Mouse (Mus musculus) R1 (cell line): ENCODE measurements around the gene Sccpdh.

Source experiments
- DNase-seq: peaks from one replicate; pipeline ENCODE4 v3.0.0-alpha.2; 2018; ENCODE audit warnings: low read depth, low spot score

Gene Sccpdh

GRCm38 (mm10) chr1:179668013-179668805, at the start of gene Sccpdh:
Sccpdh (plus strand) TSS chr1:179668210.
- DNase-seq = peak; percentile 71

GRCm38 (mm10) chr1:179622665-179623064, 45.3 kb upstream of the Sccpdh start:
- DNase-seq = no peak

GRCm38 (mm10) chr1:179623657-179624056, 44.4 kb upstream of the Sccpdh start:
- DNase-seq = peak; percentile 64

- DNase-seq = peak; percentile 71
These were observed 43.7 kb upstream of the Sccpdh start for GRCm38 (mm10) chr1:179624354-179624753.

DNA sequence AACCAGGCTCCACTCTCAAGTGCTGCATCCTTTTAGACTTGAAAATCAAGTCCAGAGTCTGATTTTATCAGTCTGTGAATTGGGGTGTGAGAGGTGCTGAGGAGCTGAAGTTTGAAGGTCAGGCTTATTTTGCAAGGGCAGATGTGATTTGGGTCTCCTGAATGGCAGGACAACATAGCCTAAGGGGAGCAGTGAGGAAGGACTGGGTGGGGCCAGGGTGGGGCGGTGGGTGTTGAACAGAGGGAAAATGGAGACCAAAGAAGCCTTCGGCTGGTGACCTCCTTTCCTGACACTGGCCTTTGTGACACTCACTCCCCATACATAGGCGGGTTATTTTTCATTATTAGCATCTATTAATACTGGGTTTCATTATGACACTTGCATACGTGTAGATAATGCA, 40.2 kb upstream of the Sccpdh start:
- no peak for DNase-seq

DNA sequence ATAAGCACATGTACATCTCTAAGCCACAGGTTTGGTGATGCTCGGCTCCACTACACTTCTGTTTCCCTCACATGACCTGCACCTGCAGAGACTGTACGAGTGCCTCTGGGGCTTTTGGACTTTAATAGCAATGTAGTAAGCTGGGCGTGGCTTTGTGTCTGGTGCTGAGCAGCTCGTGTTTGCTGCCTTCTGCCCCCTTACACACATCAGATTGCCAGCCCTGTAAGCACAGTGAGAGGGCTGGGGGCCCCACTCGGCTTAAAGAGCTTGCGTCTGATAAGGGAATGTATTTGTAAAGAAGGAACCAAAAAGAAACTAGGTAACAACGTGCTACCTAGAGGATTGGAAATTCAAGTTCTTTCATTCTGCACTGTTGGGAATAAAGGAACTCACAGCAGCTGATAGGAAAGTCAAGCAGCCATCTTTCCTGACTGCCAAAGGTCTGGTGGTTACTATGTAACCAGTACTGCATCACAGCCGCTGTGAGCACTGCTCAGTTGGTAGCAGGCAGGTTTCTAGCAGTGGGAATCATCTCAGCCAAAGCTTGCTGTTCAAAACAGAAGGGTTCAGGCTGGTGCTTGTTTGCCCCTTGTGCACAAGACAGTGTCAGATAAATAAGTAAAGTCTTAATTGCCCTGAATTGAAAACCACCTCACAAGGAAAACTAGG, 39.4 kb upstream of the Sccpdh start:
- no peak for DNase-seq

DNA sequence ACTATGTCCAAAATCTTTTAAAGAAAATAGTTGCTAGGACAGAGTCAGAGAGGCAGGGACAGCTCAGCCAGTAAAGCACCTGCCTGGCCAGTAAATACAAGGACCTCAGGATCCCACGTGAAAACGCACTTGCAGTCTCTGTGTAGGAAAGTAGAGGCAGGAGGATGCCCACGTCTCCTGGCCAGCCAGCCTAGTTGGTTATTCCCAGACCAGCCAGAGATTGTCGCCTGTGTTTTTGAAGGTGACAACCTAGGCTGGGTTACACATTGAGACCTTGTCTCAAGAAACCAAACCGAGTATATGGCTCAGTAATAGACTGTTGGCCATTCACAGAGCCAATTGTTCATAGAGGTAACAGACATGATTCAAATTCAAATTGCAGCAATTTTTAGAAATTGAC, 38.7 kb upstream of the Sccpdh start:
- no peak for DNase-seq

- no peak for DNase-seq
These were observed 35.1 kb upstream of the Sccpdh start for GRCm38 (mm10) chr1:179632746-179633413.

- DNase-seq = peak; percentile 60
These were observed 34.6 kb upstream of the Sccpdh start for GRCm38 (mm10) chr1:179633414-179633752.

- DNase-seq = no peak
These were observed 33.9 kb upstream of the Sccpdh start for GRCm38 (mm10) chr1:179634159-179634558.

- DNase-seq = no peak
These were observed 25.3 kb upstream of the Sccpdh start for GRCm38 (mm10) chr1:179642726-179643125.

DNA sequence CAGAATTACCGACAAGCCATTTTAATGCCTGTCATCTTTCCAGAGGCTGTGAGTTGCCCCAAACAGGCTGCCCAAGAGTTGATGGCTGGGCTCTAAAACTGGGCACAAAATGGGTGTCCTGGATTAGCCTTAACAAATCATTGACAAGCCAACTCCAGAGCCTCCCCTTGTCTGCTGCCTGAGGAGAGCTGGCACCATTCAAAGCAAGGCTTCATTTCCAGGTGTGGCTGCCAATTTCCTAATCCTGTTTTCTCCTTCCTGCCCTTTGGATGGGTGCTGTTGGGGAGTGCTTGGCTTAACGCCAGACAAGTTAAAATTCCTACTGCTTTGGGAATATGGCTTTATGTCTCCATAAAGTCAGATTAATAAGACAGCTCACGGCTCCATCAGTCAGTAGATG, 23.9 kb upstream of the Sccpdh start:
- no peak for DNase-seq

- DNase-seq = peak; percentile 85
These were observed 22.7 kb upstream of the Sccpdh start for GRCm38 (mm10) chr1:179645101-179645979.

DNA sequence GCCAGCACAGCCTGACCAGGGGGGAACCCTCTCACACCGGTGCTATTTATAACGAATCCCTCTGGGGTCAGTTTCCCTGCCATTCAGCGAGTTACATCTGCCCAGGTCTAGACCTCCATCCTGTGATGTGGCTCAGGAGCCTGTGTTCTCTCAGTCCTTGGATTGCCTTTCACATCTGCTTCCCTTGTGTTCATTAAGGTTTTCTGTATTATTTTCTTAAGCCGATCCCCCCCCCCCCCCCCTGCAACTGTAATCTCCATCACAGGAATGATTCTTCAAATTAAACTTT, 22.1 kb upstream of the Sccpdh start:
- no peak for DNase-seq

GRCm38 (mm10) chr1:179648678-179649077, 19.3 kb upstream of the Sccpdh start:
- DNase-seq = peak; percentile 82

- DNase-seq = no peak
These were observed 18.7 kb upstream of the Sccpdh start for GRCm38 (mm10) chr1:179649324-179649723.

GRCm38 (mm10) chr1:179650284-179650683, 17.7 kb upstream of the Sccpdh start:
- DNase-seq = peak; percentile 42

DNA sequence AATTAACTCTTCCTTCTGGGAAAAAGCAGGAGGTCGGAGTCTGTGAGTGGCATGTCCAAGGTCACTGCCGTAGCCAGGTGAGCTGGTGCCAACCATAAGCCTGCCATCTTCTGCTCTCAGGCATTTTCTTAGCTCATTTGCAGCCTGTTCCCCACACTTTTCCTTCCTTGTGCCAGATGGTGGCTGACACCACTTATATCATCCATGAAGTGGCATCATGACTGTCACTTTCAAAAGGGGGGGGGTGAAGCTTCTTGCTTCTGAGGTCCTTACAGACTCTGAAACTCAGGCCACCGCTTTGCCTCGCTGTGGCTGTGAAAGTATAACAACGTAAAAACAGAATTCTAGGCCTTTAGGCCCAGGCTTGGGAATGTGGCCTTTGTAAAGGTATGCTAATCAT, 16.8 kb upstream of the Sccpdh start:
- peak; percentile 70 for DNase-seq

GRCm38 (mm10) chr1:179663065-179663464, 4.9 kb upstream of the Sccpdh start:
- no peak for DNase-seq

DNA sequence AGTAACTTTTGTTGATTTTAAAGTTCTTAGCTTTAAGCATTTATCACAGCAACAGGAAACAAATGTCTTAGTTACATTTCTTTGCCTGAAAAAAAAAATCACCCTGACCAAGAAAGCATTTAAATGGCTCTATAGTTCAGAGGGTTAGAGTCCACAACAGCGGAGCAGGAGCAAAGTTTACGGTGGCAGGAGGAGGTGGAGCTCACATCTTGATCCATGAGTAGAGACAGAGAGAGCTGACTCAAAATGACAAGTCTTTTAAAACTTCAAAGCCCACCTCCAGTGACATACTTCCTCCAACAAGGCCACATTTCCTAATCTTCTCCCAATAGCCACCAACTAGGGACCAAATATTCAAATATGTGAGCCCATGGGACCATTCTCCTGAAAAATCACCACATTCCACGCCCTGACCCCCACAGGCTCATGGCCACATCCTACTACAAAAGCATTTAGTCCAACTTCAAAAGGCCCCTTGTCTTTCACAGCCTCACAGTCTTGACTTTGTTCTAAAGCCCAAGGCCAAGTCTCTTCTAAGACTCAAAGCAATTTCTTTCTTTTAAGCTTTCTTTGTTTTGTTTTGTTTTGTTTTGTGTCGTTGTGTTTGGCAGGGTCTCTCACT, 3.6 kb upstream of the Sccpdh start:
- DNase-seq = peak; percentile 51

DNA sequence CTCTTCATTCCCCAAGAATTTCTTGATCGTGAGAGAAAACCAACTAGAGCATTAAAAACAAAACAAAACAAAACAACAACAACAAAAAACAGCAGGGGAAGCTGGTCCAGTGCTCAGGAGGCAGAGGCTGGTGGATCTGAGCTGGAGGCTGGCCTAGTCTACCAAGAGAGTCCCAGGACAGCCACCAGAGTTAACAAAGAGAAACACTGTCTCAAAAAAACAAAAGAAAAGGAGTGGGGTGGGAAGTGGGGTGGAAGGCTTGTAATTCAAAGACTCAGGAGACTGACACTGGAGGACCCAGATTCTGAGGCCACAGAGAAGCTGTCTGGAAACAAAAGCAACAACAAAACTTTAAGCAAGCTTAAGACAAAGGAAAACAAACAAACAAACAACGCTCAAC, 1.0 kb upstream of the Sccpdh start:
- DNase-seq = no peak
